9 mouse cellular contexts compared by ENCODE assay signal in genomic region chr13:111797021-111797420, GRCm38 (mm10). TPM values are rescaled to one million over a fixed set of nuclear protein-coding genes. Genes with fewer than 3 reads are reported as not detected.
DNase-seq lines count a peak whose midpoint lies in the region; ATAC-seq and TF ChIP-seq lines count a peak whose summit lies in the region.
"Had no signal": no experiment of that assay in that cellular context is flagged by ENCODE, and none has a peak within 500 bp of the region (broad histone marks: within the 10 kb centered on the region; RNA-seq: fewer than 3 reads in every experiment).

No protein-coding gene starts in this region.

- DNase-seq in left cerebral cortex, postnatal 14 days (ENCODE audit: low spot score in 2 of 2) = peak; percentile 38 to 57
- no peak for DNase-seq in left cerebral cortex, postnatal 36 days (ENCODE audit: low spot score in 2 of 2)
- DNase-seq in embryo, embryonic 10 days (ENCODE audit: low spot score) = peak; percentile 86
- DNase-seq in liver, postnatal 0 days = peak; percentile 83
- peak; percentile 79 for DNase-seq in thymus, postnatal 4 days

- peak overlapping the region; percentile 15 for H3K4me2 ChIP-seq in intestine, embryonic 16.5 days (ENCODE audit: low read depth, low read length)
- peak overlapping the region; percentile 59 for H3K4me2 ChIP-seq in liver, postnatal 0 days (ENCODE audit: low read depth, low read length)
- H3K4me2 ChIP-seq in neural tube, embryonic 12.5 days (replicated peaks) = peak overlapping the region; percentile 27

- peaks cover 76% of the 10 kb centered on the region for H3K4me1 ChIP-seq in intestine, embryonic 16.5 days (ENCODE audit: control insufficient read depth, insufficient read depth, low read length)
- peaks cover 69% of the 10 kb centered on the region for H3K4me1 ChIP-seq in liver, postnatal 0 days (ENCODE audit: insufficient read depth)
- H3K4me1 ChIP-seq in neural tube, embryonic 12.5 days = peaks cover 36% of the 10 kb centered on the region

- peak overlapping the region; percentile 95 for H3K27ac ChIP-seq in intestine, embryonic 16.5 days (ENCODE audit: low read length)
- peak overlapping the region; percentile 72 for H3K27ac ChIP-seq in liver, postnatal 0 days (ENCODE audit: low read depth)
- no peak overlapping the region for H3K27ac ChIP-seq in neural tube, embryonic 12.5 days

- H3K4me3 ChIP-seq in intestine, embryonic 16.5 days (ENCODE audit: low read length) = no peak overlapping the region
- 0 out of 2 replicates have a peak overlapping the region, but pooled peaks have one; percentile 0 for H3K4me3 ChIP-seq in liver, postnatal 0 days (ENCODE audit: low read depth, low read length)
- no peak overlapping the region for H3K4me3 ChIP-seq in neural tube, embryonic 12.5 days
- H3K4me3 ChIP-seq: myocyte had no signal

- 0 out of 2 replicates have a peak overlapping the region, but pooled peaks have one; percentile 48 for H3K9ac ChIP-seq in intestine, embryonic 16.5 days (ENCODE audit: low read depth, low read length)
- peak overlapping the region; percentile 3; the same call in 1 of the 2 replicates for H3K9ac ChIP-seq in liver, postnatal 0 days (replicated peaks)
- H3K9ac ChIP-seq in neural tube, embryonic 12.5 days = no peak overlapping the region

- H3K36me3 ChIP-seq in intestine, embryonic 16.5 days (ENCODE audit: control insufficient read depth, insufficient read depth, low read length) = no peaks in the 10 kb centered on the region
- H3K36me3 ChIP-seq in liver, postnatal 0 days (replicated peaks; ENCODE audit: insufficient read depth, low read length) = peaks cover 4% of the 10 kb centered on the region; the same call in 1 of the 2 replicates
- no peaks in the 10 kb centered on the region for H3K36me3 ChIP-seq in neural tube, embryonic 12.5 days

- no peaks in the 10 kb centered on the region for H3K9me3 ChIP-seq in intestine, embryonic 16.5 days (ENCODE audit: control insufficient read depth, low read length)
- H3K9me3 ChIP-seq in liver, postnatal 0 days (ENCODE audit: low read length) = no peaks in the 10 kb centered on the region
- no peaks in the 10 kb centered on the region for H3K9me3 ChIP-seq in neural tube, embryonic 12.5 days

- intact Hi-C loops in left cerebral cortex, postnatal 14 days (cut with DNase I) = no loop called here
- intact Hi-C loops in left cerebral cortex, postnatal 36 days (cut with DNase I) = loop anchor here (10.0 kb wide), 1 partner anchor 708 kb away; no protein-coding TSS in a partner anchor

- TF ChIP-seq CTCF in liver, postnatal 0 days (IDR thresholded peaks at IDR 0.05; ENCODE audit: low read depth) = no peak

- H3K27me3 ChIP-seq in intestine, embryonic 16.5 days (replicated peaks; ENCODE audit: control insufficient read depth, insufficient read depth, low read length) = no peaks in the 10 kb centered on the region
- H3K27me3 ChIP-seq in liver, postnatal 0 days (ENCODE audit: insufficient read depth, low read length) = no peaks in the 10 kb centered on the region
- no peaks in the 10 kb centered on the region for H3K27me3 ChIP-seq in neural tube, embryonic 12.5 days (replicated peaks)

- peak; percentile 85 for ATAC-seq in granulocyte monocyte progenitor cell, adult 5-6 weeks (replicated peaks; ENCODE audit: poor library complexity, severe bottlenecking)
- ATAC-seq in intestine, embryonic 16.5 days = peak; percentile 95
- peak; percentile 86 for ATAC-seq in liver, postnatal 0 days
- peak; percentile 70 for ATAC-seq in neural tube, embryonic 12.5 days (ENCODE audit: low FRiP score, low read depth)

- TF ChIP-seq EP300 in liver, postnatal 0 days (IDR thresholded peaks at IDR 0.05; ENCODE audit: low read depth) = no peak

- 9% methylated on average over 8 of the region's 8 CpGs for WGBS in intestine, embryonic 16.5 days
- WGBS in liver, postnatal 0 days (ENCODE audit: insufficient replicate concordance) = 5% methylated on average over 8 of the region's 8 CpGs
- WGBS in neural tube, embryonic 12.5 days = 15% methylated on average over 8 of the region's 8 CpGs

RNA-seq across cellular contexts. Expression of gene Map3k1, which starts 11.8 kb away (rescaled TPM):
- 10 to 100 TPM; 12.6 to 15.9 TPM for total RNA-seq in left cerebral cortex, postnatal 14 days (2021)
- 10 to 100 TPM in 1 of 2 experiments, 1 to 10 TPM in 1; 8.3 to 13.1 TPM for total RNA-seq in left cerebral cortex, postnatal 36 days (2021)
- 33.6 and 43.6 TPM in 2 replicates for total RNA-seq in granulocyte monocyte progenitor cell, adult 5-6 weeks (2014; fragmentation: Nextera tagmentation)
- total RNA-seq in granulocyte monocyte progenitor cell, adult 5-6 weeks (2017) = 54.3 and 66.2 TPM in 2 replicates
- polyA plus RNA-seq in intestine, embryonic 16.5 days (2015; fragmentation: Nextera tagmentation; extraction: Ambion mirVana) = 20.5 and 21.8 TPM in 2 replicates
- polyA plus RNA-seq in liver, postnatal 0 days (2015; fragmentation: Nextera tagmentation; extraction: Ambion mirVana) = 10.8 and 11.5 TPM in 2 replicates
- 13.2 and 14.2 TPM in 2 replicates for polyA plus RNA-seq in neural tube, embryonic 12.5 days (2016; fragmentation: Nextera tagmentation; extraction: Ambion mirVana)

Comparison
In these comparisons a context has a peak if more than half of its experiments do, and no peak if none do; other contexts are left out.
1. DNase-seq: peak in left cerebral cortex, postnatal 14 days (2 of 2), embryo, embryonic 10 days (single experiment), liver, postnatal 0 days (single experiment) and thymus, postnatal 4 days (single experiment); none in left cerebral cortex, postnatal 36 days (0 of 2).
2. Peak in every context shown above with its lines, with median percentiles within 50 percentile points of each other: ATAC-seq and H3K4me2 ChIP-seq.